Mouse (Mus musculus) embryonic facial prominence, embryonic 10.5 days (tissue): Measurements from ENCODE around the gene Tab1. TPM values are rescaled to one million over a fixed set of nuclear protein-coding genes. Genes with fewer than 3 reads are reported as not detected.
A peak's percentile ranks its signal among the peaks of the same experiment; 100 is the strongest.

Source experiments
- DNase-seq: peaks from one replicate; pipeline ENCODE4 v3.0.0-alpha.2; 2017; ENCODE audit warnings: low spot score
- H3K27ac ChIP-seq: fragments of 300-500 bp; sonication (generic); replicated peaks from 2 replicates; pipeline ENCODE4 v1.5.1; 2016; ENCODE audit warnings: mild to moderate bottlenecking
- H3K27me3 ChIP-seq: fragments of 300-500 bp; sonication (generic); replicated peaks from 2 replicates; pipeline ENCODE4 v1.6.1; 2016; ENCODE audit warnings: low read depth, mild to moderate bottlenecking; ENCODE audit not compliant: poor library complexity, severe bottlenecking
- H3K36me3 ChIP-seq: fragments of 300-500 bp; sonication (generic); replicated peaks from 2 replicates; pipeline ENCODE4 v1.6.1; 2016; ENCODE audit warnings: mild to moderate bottlenecking, moderate library complexity
- H3K4me1 ChIP-seq: fragments of 300-500 bp; sonication (generic); 2 replicates; pipeline ENCODE4 v1.6.1; 2016
- H3K4me3 ChIP-seq: fragments of 300-500 bp; sonication (generic); 2 replicates; pipeline ENCODE4 v1.5.1; 2016; ENCODE audit warnings: mild to moderate bottlenecking, moderate library complexity
- H3K9me3 ChIP-seq: fragments of 300-500 bp; sonication (generic); 2 replicates; pipeline ENCODE4 v1.6.1; 2016; ENCODE audit warnings: mild to moderate bottlenecking
- WGBS: fragments of 180-500 bp; shearing (Covaris S2); methylation state at CpG from one replicate; pipeline ENCODE4 v1.1.7; 2016; 5-methylcytosine and 5-hydroxymethylcytosine counted together
- polyA plus RNA-seq: library from polyadenylated mRNA; unstranded; fragments of >200 nt; fragmentation: Nextera tagmentation; extraction: Ambion mirVana; gene quantifications from 2 replicates; pipeline ENCODE4 v1.2.1, GENCODE M21; 2016

Gene Tab1
- 43.3 and 45.3 TPM in 2 replicates for polyA plus RNA-seq

DNA sequence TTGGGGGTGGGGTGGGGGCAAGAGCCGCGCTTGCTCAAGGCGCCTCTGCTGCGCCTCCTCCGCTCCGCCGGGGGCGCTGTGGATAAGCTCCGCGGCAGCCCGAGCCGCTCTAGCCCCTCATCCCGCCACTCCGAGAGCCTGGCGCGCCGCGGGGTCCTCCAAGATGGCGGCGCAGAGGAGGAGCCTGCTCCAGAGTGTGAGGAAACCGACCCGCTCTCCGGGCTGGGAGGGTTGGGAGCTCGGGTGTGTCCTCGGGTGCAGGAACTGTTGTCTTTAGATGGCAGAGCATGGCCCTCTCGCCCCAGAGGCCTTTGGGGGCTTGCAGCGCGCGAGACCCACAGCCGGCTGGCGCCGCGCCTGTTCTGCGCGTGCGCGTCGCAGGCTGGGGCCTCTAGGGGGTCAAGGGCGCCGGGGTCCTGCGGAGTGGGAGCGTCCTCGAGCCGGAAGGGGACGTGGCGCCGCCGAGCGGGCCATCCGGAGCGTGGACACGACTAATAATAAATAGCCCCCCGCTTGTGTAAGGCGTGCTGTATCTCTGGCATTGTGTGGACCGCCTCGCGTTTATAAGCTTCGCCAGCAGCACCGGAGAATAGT lies at the start of gene Tab1:
Tab1 (plus strand) TSS at position 135 of the 594 bp plus-strand sequence.
- Histone ChIP-seq H3K27ac (peak within 1 kb of the TSS; percentile 100), H3K36me3 (peaks cover 15% of the 10 kb centered on the region), H3K4me1 (peaks cover 32% of the 10 kb centered on the region), H3K4me3 (peak within 1 kb of the TSS; percentile 86), H3K27me3 (no peaks in the 10 kb centered on the region), H3K9me3 (no peaks in the 10 kb centered on the region)
- DNase-seq, result peak; percentile 95
- under 1% methylated on average over 59 of the region's 59 CpGs for WGBS

DNA sequence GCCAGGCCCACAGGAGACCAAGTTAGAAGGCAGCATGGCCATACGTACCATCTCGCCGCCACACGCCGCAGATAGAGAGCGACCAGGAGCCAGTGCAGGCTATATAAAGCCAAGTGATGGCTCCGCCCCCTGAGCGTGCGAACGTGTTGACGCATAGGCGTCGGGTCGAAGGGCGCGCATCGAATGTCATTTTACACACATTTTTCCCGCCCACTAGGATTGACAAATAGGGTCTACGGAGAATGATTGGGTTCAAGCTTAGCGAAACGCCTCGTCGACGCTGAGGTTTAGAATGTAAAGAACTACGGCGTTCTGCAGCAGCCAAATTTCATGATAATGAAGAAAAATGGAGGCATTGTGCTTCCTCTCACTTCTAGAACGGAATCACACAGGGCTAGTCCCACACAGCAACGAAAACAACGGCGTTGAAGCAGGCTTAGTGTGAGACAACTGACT lies 49.6 kb upstream of the Tab1 start:
- Histone ChIP-seq H3K9me3 (no peaks in the 10 kb centered on the region), H3K36me3 (peaks cover 43% of the 10 kb centered on the region), H3K4me1 (peaks cover 27% of the 10 kb centered on the region), H3K27ac (peak overlapping the region; percentile 96), H3K4me3 (peak overlapping the region; percentile 89), H3K27me3 (no peaks in the 10 kb centered on the region)
- peak; percentile 97 for DNase-seq
- under 1% methylated on average over 30 of the region's 30 CpGs for WGBS

DNA sequence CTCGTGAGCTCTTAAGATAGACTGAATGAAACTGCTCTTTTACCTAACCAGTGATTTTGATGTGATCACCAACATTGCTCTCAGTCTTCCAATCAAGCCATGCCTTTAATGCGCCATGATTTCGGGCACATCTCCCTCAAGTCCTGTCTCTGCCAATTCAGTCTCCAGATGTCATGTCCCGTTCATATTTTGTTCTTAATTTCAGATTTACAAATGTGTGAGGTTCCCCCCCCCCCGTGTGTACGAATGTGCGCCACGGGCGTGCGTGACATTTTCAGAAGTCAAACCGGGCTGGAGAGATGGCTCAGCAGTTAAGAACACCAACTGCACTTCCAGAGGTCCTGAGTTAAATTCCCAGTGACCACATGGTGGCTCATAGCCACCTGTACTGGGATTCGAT lies 49.2 kb upstream of the Tab1 start:
- DNase-seq, result no peak
- peak overlapping the region; percentile 89 for H3K4me3 ChIP-seq
- H3K4me1 ChIP-seq, result peaks cover 27% of the 10 kb centered on the region
- no peaks in the 10 kb centered on the region for H3K27me3 ChIP-seq
- H3K36me3 ChIP-seq, result peaks cover 39% of the 10 kb centered on the region
- H3K27ac ChIP-seq, result peak overlapping the region; percentile 96
- H3K9me3 ChIP-seq, result no peaks in the 10 kb centered on the region
- WGBS, result 6% methylated on average over 12 of the region's 12 CpGs

GRCm38 (mm10) chr15:80087406-80088012 lies 45.4 kb upstream of the Tab1 start:
- peaks cover 21% of the 10 kb centered on the region for H3K4me1 ChIP-seq

GRCm38 (mm10) chr15:80088637-80089036 lies 44.3 kb upstream of the Tab1 start:
- no peaks in the 10 kb centered on the region for H3K36me3 ChIP-seq
- H3K9me3 ChIP-seq, result no peaks in the 10 kb centered on the region
- no peak overlapping the region for H3K4me3 ChIP-seq
- DNase-seq, result peak; percentile 89
- no peak overlapping the region for H3K27ac ChIP-seq
- H3K4me1 ChIP-seq, result peaks cover 25% of the 10 kb centered on the region
- H3K27me3 ChIP-seq, result peaks cover 46% of the 10 kb centered on the region
- 36% methylated on average over 4 of the region's 4 CpGs for WGBS

More at GRCm38 (mm10) chr15:80087406-80088012, 45.4 kb upstream of the Tab1 start:
- Histone ChIP-seq H3K27me3 (peaks cover 35% of the 10 kb centered on the region), H3K4me3 (no peak overlapping the region), H3K9me3 (no peaks in the 10 kb centered on the region), H3K36me3 (peaks cover under 1% of the 10 kb centered on the region), H3K27ac (no peak overlapping the region)
- DNase-seq, result no peak
- 86% methylated on average over 9 of the region's 9 CpGs for WGBS

DNA sequence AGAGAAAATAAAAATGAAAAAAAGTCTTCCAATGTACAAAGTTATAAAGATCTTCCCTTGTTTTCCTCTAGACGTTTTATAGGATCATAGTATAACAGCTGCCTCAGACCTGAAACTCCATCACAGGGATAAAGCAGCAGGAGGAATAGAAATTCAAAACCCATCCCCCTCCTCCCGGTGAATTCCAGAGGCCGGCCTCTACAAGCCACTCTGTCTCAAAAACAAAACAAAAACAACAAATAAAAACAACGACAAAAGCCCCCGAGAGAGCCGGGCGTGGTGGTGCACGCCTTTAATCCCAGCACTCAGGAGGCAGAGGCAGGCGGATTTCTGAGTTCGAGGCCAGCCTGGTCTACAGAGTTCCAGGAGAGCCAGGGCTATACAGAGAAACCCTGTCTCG lies 42.8 kb upstream of the Tab1 start:
- H3K27me3 ChIP-seq, result peaks cover 54% of the 10 kb centered on the region

GRCm38 (mm10) chr15:80090741-80091120 lies 42.2 kb upstream of the Tab1 start:
- WGBS, result 2% methylated on average over 17 of the region's 17 CpGs
- Histone ChIP-seq H3K36me3 (no peaks in the 10 kb centered on the region), H3K4me3 (peak overlapping the region; percentile 76), H3K4me1 (peaks cover 25% of the 10 kb centered on the region), H3K9me3 (no peaks in the 10 kb centered on the region), H3K27me3 (peaks cover 59% of the 10 kb centered on the region), H3K27ac (peak overlapping the region; percentile 75)
- peak; percentile 55 for DNase-seq

More for the DNA sequence above, 42.8 kb upstream of the Tab1 start:
- H3K4me3 ChIP-seq, result 0 out of 2 replicates have a peak overlapping the region, but pooled peaks have one; percentile 76
- peaks cover 25% of the 10 kb centered on the region for H3K4me1 ChIP-seq
- no peak overlapping the region for H3K27ac ChIP-seq
- no peaks in the 10 kb centered on the region for H3K9me3 ChIP-seq
- no peak for DNase-seq
- 74% methylated on average over 11 of the region's 11 CpGs for WGBS
- no peaks in the 10 kb centered on the region for H3K36me3 ChIP-seq

DNA sequence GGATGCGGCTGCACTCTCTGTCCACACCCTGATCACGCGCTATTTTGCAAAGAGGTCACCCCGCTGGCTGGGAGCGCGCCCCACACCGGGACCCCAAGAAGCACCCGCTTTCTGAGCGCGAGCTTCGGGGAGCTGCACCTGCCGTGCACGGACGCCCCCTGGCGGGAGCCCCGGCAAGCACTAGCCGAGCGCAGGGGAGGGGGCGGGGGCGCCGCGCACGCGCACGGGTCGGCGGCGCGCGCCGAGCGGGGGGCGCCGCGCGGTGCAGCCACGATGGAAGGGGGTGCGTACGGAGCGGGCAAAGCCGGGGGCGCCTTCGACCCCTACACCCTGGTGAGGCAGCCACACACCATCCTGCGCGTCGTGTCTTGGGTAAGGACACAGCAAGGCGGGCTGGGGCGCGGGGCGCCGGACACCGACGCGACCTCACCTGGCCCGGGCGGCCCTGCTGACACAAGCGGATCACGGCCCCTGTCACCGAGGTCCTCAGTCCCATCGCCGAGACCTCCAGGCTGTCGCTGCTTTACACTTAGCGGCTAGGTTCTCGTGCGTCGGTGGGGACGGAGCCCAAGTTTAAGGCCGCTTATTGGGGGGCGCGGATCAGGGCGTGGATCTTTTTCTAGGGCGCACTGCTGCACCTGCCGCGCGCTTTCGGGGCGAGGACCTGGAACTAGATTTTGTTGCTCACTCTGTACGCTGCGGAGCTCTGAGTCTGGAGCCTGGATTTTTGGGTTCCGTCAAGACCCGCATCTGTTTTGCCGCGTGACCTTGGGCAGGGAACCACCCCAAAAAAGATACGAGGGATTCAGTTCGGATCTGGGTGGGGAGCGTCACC lies 41.6 kb upstream of the Tab1 start, which contains the start of the genes Syngr1 and Rpl3:
Syngr1 (plus strand) TSS at position 214 of the 835 bp plus-strand sequence.
Rpl3 (minus strand) TSS at position 748 of the 835 bp plus-strand sequence.
- Histone ChIP-seq H3K27me3 (peaks cover 65% of the 10 kb centered on the region), H3K4me1 (peaks cover 25% of the 10 kb centered on the region), H3K36me3 (no peaks in the 10 kb centered on the region), H3K9me3 (no peaks in the 10 kb centered on the region), H3K27ac (peak within 1 kb of the TSS; percentile 75), H3K4me3 (peak within 1 kb of the TSS; percentile 76)
- peak; percentile 82 for DNase-seq
- 1% methylated on average over 86 of the region's 86 CpGs for WGBS

DNA sequence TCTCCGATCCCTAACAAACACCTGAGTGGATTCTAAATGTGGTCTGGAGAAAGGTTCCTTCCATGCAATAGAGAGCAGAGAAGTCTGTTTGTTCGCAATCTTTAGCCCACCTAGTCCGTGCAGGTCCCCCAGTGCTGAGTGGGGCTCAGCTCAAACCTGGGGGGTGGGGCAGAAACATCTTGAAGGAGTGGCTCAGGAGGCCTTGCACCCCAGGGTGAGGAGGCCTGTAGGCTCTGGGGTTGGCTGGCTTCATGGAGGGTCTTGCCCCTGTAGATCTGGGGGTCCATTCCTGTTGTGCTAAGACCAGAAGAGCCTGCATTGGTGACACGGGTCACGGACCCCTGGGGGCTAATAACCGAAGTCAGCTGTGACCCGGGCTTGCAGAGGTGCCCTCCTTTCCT lies 40.9 kb upstream of the Tab1 start:
- H3K27me3 ChIP-seq, result peaks cover 72% of the 10 kb centered on the region
- H3K4me3 ChIP-seq, result peak overlapping the region; percentile 76
- no peaks in the 10 kb centered on the region for H3K9me3 ChIP-seq
- WGBS, result 13% methylated on average over 7 of the region's 7 CpGs
- H3K4me1 ChIP-seq, result peaks cover 32% of the 10 kb centered on the region
- H3K36me3 ChIP-seq, result no peaks in the 10 kb centered on the region
- no peak for DNase-seq
- no peak overlapping the region for H3K27ac ChIP-seq

DNA sequence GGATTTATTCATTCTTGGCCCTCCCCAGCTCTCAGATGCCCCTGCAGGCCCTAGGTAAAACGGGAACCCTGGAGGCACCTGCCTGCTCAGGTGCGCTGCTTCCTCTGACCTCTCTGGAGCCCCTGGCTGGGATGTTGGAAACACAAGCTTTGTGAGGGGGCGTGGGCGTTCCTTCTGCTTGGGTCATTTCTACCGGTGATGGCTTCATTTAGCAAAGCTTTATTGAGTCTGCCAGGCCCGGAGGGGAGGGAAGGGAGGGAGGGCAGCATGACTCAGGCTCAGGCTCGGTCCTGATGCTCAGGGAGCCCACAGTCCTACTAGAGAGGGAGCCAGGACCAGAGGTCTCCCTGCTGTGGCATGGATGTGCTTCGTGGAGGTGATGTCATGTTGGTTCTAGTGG lies 40.3 kb upstream of the Tab1 start:
- no peaks in the 10 kb centered on the region for H3K36me3 ChIP-seq
- 10% methylated on average over 8 of the region's 8 CpGs for WGBS
- H3K4me1 ChIP-seq, result peaks cover 37% of the 10 kb centered on the region
- no peaks in the 10 kb centered on the region for H3K9me3 ChIP-seq
- H3K27ac ChIP-seq, result no peak overlapping the region
- no peak for DNase-seq
- peak overlapping the region; percentile 76; the same call in 1 of the 2 replicates for H3K4me3 ChIP-seq
- peaks cover 77% of the 10 kb centered on the region for H3K27me3 ChIP-seq

GRCm38 (mm10) chr15:80094201-80094600 lies 38.7 kb upstream of the Tab1 start:
- Histone ChIP-seq H3K9me3 (no peaks in the 10 kb centered on the region), H3K27me3 (peaks cover 92% of the 10 kb centered on the region), H3K4me3 (no peak overlapping the region), H3K36me3 (no peaks in the 10 kb centered on the region), H3K27ac (no peak overlapping the region), H3K4me1 (peaks cover 53% of the 10 kb centered on the region)
- DNase-seq, result no peak
- 91% methylated on average over 13 of the region's 13 CpGs for WGBS

GRCm38 (mm10) chr15:80095596-80095995 lies 37.3 kb upstream of the Tab1 start:
- H3K27me3 ChIP-seq, result peaks cover 89% of the 10 kb centered on the region
- H3K4me1 ChIP-seq, result peaks cover 54% of the 10 kb centered on the region
- 77% methylated on average over 1 of the region's 1 CpGs for WGBS

More at GRCm38 (mm10) chr15:80095596-80095995, 37.3 kb upstream of the Tab1 start:
- no peak overlapping the region for H3K4me3 ChIP-seq
- no peaks in the 10 kb centered on the region for H3K36me3 ChIP-seq
- H3K27ac ChIP-seq, result no peak overlapping the region
- H3K9me3 ChIP-seq, result no peaks in the 10 kb centered on the region
- no peak for DNase-seq
